Mouse (Mus musculus): Measurements from ENCODE around the gene Zscan4f. TPM values are rescaled to one million over a fixed set of nuclear protein-coding genes. Genes with fewer than 3 reads are reported as not detected.
"Not testable (repeated sequence)": the region's sequence is repeated elsewhere in the genome, so short reads cannot be mapped to it uniquely, and the experiment has no call there.

Gene Zscan4f
- not detected for total RNA-seq (2021)

- not testable (repeated sequence) for DNase-seq (ENCODE audit: extremely low spot score in 1 of 2, low spot score in 1 of 2)
These were observed at the start of gene Zscan4f for GRCm38 (mm10) chr7:11397615-11398014. Zscan4f (plus strand) TSS chr7:11397915.

- DNase-seq (ENCODE audit: extremely low spot score in 1 of 2, low spot score in 1 of 2), result not testable (repeated sequence)
These were observed 13.1 kb upstream of the Zscan4f start for GRCm38 (mm10) chr7:11384641-11385040.

Small RNA genes lying within 50 kb of the gene (microRNA-seq; reads per million reads assigned to microRNA genes)
- gene Gm23087, result 0 reads per million in 2 experiments

Other genes starting within 250 kb of the Zscan4f start
- not detected for gene Zscan4d, start 231.8 kb upstream of the Zscan4f start, total RNA-seq (2021)
- not detected for gene Zscan4e, start 87.2 kb upstream of the Zscan4f start, total RNA-seq (2021)
- not detected for gene Zscan4-ps2, start 116.4 kb downstream of the Zscan4f start, total RNA-seq (2021)
- gene Zscan4-ps3, start 211.4 kb downstream of the Zscan4f start, total RNA-seq (2021), result not detected